Mouse (Mus musculus): ENCODE data around the gene Atp6v1fnb. TPM values are rescaled to one million over a fixed set of nuclear protein-coding genes. Genes with fewer than 3 reads are reported as not detected.

Gene Atp6v1fnb
- polyA plus RNA-seq, 1 experiment from 2014 or later, result not detected

DNA sequence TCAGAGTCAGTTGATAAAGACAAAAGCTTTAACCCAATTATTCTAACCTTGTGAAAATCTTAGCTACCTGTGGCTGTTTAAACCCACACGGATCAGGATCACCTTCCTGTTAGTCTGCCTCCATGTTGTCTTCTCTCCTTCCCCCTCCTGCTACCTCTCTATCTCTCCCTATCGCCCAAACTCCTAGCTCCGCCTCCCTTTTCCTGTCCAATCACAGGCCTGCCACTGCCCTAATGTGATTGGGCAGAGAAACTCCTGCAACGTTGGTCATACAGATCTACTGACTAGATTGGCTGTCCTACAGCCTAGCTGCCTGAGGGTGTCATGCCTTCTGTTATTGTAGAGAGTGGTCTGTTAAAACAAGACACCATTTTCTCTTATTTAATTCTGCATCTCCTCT lies 21.4 kb upstream of the Atp6v1fnb start:
- TF ChIP-seq EP300 (IDR thresholded peaks at IDR 0.05) (no peak), CTCF (IDR thresholded peaks at IDR 0.05) (no peak)
- Histone ChIP-seq H3K4me3 (ENCODE audit: low read depth, low read length) (no peak overlapping the region), H3K36me3 (ENCODE audit: insufficient read depth, low read length) (no peaks in the 10 kb centered on the region), H3K27ac (ENCODE audit: low read length) (no peak overlapping the region), H3K27me3 (replicated peaks; ENCODE audit: insufficient read depth, low read length) (no peaks in the 10 kb centered on the region), H3K9ac (replicated peaks; ENCODE audit: low read depth) (no peak overlapping the region), H3K9me3 (ENCODE audit: low read length) (no peaks in the 10 kb centered on the region), H3K4me1 (ENCODE audit: insufficient read depth, low read depth, low read length) (no peaks in the 10 kb centered on the region), H3K4me2 (replicated peaks; ENCODE audit: low read depth, low read length) (no peak overlapping the region)
- WGBS, result 27% methylated on average over 4 of the region's 4 CpGs
- ATAC-seq, result no peak
- no peak for DNase-seq (ENCODE audit: low spot score)

DNA sequence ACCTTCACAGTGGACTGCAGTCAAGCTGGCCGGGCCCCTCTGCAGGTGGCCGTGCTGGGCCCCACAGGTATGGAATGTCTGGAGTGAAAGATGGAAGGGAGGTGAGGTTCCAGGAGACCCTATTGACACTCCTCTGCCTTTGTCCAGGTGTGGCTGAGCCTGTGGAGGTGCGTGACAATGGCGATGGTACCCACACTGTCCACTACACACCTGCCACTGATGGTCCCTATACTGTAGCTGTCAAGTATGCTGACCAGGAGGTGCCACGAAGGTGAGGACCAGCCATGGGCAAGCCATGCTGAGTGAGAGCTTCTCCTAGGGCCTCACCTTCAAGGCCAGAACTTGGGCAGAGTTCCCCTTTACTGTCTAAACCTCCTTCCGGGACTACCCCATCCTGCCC lies 20.6 kb upstream of the Atp6v1fnb start:
- TF ChIP-seq EP300 (IDR thresholded peaks at IDR 0.05) (no peak), CTCF (IDR thresholded peaks at IDR 0.05) (no peak)
- no peaks in the 10 kb centered on the region for H3K9me3 ChIP-seq (ENCODE audit: low read length)
- ATAC-seq, result no peak
- H3K27me3 ChIP-seq (replicated peaks; ENCODE audit: insufficient read depth, low read length), result no peaks in the 10 kb centered on the region
- H3K36me3 ChIP-seq (ENCODE audit: insufficient read depth, low read length), result no peaks in the 10 kb centered on the region
- H3K27ac ChIP-seq (ENCODE audit: low read length), result no peak overlapping the region
- 90% methylated on average over 6 of the region's 6 CpGs for WGBS
- DNase-seq (ENCODE audit: low spot score), result no peak
- no peak overlapping the region for H3K4me2 ChIP-seq (replicated peaks; ENCODE audit: low read depth, low read length)
- no peak overlapping the region for H3K4me3 ChIP-seq (ENCODE audit: low read depth, low read length)
- H3K4me1 ChIP-seq (ENCODE audit: insufficient read depth, low read depth, low read length), result no peaks in the 10 kb centered on the region
- H3K9ac ChIP-seq (replicated peaks; ENCODE audit: low read depth), result no peak overlapping the region

DNA sequence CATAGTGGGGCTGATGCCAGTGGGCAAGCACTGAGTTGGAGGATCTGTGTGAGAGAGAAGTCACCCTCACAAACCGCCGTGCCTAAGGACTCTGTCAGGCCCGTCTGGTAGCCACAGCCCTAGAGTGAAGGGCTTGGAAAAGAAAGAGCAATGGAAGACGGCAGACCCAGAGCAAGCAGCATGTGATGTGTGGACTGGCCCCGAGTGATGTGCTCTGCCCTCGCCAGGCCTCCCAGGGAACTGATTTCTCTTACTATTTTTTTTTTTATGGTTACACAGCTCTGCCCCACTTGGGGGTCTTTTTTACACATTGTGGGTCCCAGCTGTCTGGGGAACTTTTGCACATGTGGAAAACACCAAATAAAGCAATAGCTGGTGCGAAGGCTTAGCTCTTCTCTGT lies 9.7 kb upstream of the Atp6v1fnb start:
- 46% methylated on average over 7 of the region's 7 CpGs for WGBS
- DNase-seq (ENCODE audit: low spot score) (no peak), ATAC-seq (no peak)
- no peaks in the 10 kb centered on the region for H3K9me3 ChIP-seq (ENCODE audit: low read length)
- no peak overlapping the region for H3K27ac ChIP-seq (ENCODE audit: low read length)
- H3K4me3 ChIP-seq (ENCODE audit: low read depth, low read length), result no peak overlapping the region
- H3K9ac ChIP-seq (replicated peaks; ENCODE audit: low read depth), result no peak overlapping the region
- TF ChIP-seq CTCF (IDR thresholded peaks at IDR 0.05), result no peak
- no peaks in the 10 kb centered on the region for H3K27me3 ChIP-seq (replicated peaks; ENCODE audit: insufficient read depth, low read length)
- H3K4me2 ChIP-seq (replicated peaks; ENCODE audit: low read depth, low read length), result no peak overlapping the region
- H3K36me3 ChIP-seq (ENCODE audit: insufficient read depth, low read length), result no peaks in the 10 kb centered on the region
- no peaks in the 10 kb centered on the region for H3K4me1 ChIP-seq (ENCODE audit: insufficient read depth, low read depth, low read length)

DNA sequence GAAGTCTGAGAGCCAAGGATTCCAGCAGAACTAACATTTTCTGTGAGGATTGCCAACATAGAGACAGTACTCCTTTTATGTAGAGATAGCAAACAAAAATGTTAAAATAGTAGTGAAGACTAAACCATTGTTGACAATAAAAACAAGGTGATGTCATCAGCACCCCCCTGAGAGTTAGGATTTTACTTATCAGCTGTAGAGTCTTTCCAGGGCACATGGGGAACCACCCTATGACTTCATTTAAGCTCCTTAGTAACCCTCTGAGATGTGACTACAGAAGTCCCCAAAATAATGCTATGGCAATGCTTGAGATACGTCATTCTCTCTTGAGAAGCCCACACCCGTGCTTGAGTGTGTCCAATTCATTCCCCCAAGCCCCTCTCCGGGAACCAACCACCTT lies 7.8 kb upstream of the Atp6v1fnb start:
- Histone ChIP-seq H3K4me1 (ENCODE audit: insufficient read depth, low read depth, low read length) (peaks cover 3% of the 10 kb centered on the region; the same call in 1 of the 2 replicates), H3K4me2 (replicated peaks; ENCODE audit: low read depth, low read length) (no peak overlapping the region), H3K9ac (replicated peaks; ENCODE audit: low read depth) (no peak overlapping the region), H3K9me3 (ENCODE audit: low read length) (no peaks in the 10 kb centered on the region), H3K27ac (ENCODE audit: low read length) (no peak overlapping the region), H3K4me3 (ENCODE audit: low read depth, low read length) (no peak overlapping the region), H3K27me3 (replicated peaks; ENCODE audit: insufficient read depth, low read length) (no peaks in the 10 kb centered on the region), H3K36me3 (ENCODE audit: insufficient read depth, low read length) (no peaks in the 10 kb centered on the region)
- WGBS, result 77% methylated on average over 3 of the region's 3 CpGs
- no peak for TF ChIP-seq CTCF (IDR thresholded peaks at IDR 0.05)
- no peak for TF ChIP-seq EP300 (IDR thresholded peaks at IDR 0.05)
- no peak for ATAC-seq
- DNase-seq (ENCODE audit: low spot score), result no peak

DNA sequence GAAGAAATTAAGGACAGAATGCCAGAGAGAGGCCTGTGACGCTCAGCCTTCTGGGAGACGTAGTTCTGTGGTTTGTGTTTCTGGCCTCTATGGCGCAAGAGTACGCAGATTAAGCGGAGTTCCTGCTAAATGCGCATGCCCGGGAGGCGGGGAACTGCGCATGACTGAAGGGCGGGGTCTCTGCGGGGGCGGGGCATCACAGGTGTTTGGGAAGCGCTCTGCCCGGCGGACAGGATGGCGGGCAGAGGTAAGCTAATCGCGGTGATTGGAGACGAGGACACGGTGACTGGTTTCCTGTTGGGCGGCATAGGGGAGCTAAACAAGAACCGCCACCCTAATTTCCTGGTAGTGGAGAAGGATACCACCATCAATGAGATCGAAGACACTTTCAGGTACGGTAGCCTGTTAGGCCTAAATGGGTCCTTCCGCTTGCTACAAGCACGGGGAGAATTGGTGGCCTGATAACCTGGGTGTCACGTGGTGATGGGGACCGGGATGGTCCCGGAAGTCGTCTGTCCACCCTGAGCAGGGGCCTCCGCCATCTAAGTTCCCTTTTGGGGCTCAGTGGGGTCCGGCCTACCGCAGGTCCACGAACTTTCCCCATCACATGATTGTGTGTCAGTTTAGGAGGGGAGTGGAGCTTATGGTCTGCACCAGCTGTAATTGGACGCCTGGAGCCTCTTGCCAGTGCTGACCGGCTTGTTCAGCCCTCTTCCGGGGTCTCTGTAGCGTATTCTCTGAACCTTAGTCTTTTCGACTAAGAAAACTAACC lies 3.5 kb upstream of the Atp6v1fnb start, which contains the start of gene Atp6v1f:
Gene Atp6v1f, plus strand, starts transcription at position 136 of the 772 bp plus-strand sequence.
- peak; percentile 97 for ATAC-seq
- Histone ChIP-seq H3K4me3 (ENCODE audit: low read depth, low read length) (peak within 1 kb of the TSS; percentile 68), H3K9me3 (ENCODE audit: low read length) (no peaks in the 10 kb centered on the region), H3K4me2 (replicated peaks; ENCODE audit: low read depth, low read length) (peak within 1 kb of the TSS; percentile 76), H3K9ac (replicated peaks; ENCODE audit: low read depth) (peak within 1 kb of the TSS; percentile 59), H3K36me3 (ENCODE audit: insufficient read depth, low read length) (0 out of 2 replicates have a peak, but pooled peaks cover 4% of the 10 kb centered on the region), H3K4me1 (ENCODE audit: insufficient read depth, low read depth, low read length) (peaks cover 7% of the 10 kb centered on the region; the same call in 1 of the 2 replicates), H3K27ac (ENCODE audit: low read length) (peak within 1 kb of the TSS; percentile 32; the same call in 1 of the 2 replicates), H3K27me3 (replicated peaks; ENCODE audit: insufficient read depth, low read length) (no peaks in the 10 kb centered on the region; the same call in 1 of the 2 replicates)
- TF ChIP-seq EP300 (IDR thresholded peaks at IDR 0.05) (no peak), CTCF (IDR thresholded peaks at IDR 0.05) (no peak)
- WGBS, result under 1% methylated on average over 39 of the region's 39 CpGs
- peak; percentile 98 for DNase-seq (ENCODE audit: low spot score)

DNA sequence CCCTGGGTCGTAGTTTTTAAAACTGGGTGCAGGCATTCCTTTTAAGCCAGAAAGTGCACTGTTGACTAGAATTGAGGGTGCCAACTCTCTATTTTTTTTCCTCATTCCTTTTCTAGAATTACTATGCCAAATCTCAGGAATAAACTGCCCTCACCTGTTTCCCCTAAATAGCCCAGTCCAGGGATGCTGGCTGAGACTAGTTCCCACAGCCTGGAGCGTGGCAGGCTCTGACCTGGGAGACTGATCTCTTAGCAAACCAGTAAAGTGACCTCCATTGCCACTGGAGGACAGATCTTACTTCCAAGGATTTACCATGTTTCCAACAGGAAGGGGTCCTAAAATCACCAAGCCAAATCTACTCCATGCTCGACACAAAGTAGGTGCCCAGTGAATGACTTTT lies 2.4 kb upstream of the Atp6v1fnb start:
- Histone ChIP-seq H3K27me3 (replicated peaks; ENCODE audit: insufficient read depth, low read length) (no peaks in the 10 kb centered on the region; the same call in 1 of the 2 replicates), H3K9ac (replicated peaks; ENCODE audit: low read depth) (no peak overlapping the region), H3K27ac (ENCODE audit: low read length) (no peak overlapping the region), H3K4me2 (replicated peaks; ENCODE audit: low read depth, low read length) (peak overlapping the region; percentile 76; the same call in 1 of the 2 replicates), H3K9me3 (ENCODE audit: low read length) (no peaks in the 10 kb centered on the region), H3K4me3 (ENCODE audit: low read depth, low read length) (no peak overlapping the region), H3K36me3 (ENCODE audit: insufficient read depth, low read length) (0 out of 2 replicates have a peak, but pooled peaks cover 4% of the 10 kb centered on the region), H3K4me1 (ENCODE audit: insufficient read depth, low read depth, low read length) (peaks cover 10% of the 10 kb centered on the region; the same call in 1 of the 2 replicates)
- DNase-seq (ENCODE audit: low spot score) (no peak), ATAC-seq (no peak)
- TF ChIP-seq CTCF (IDR thresholded peaks at IDR 0.05), result no peak
- no peak for TF ChIP-seq EP300 (IDR thresholded peaks at IDR 0.05)
- WGBS, result 81% methylated on average over 3 of the region's 3 CpGs
